Mouse (Mus musculus) forebrain, embryonic 12.5 days (tissue): ENCODE results near the gene Atxn10. TPM values are rescaled to one million over a fixed set of nuclear protein-coding genes. Genes with fewer than 3 reads are reported as not detected.

ENCODE experiments used
- ATAC-seq: fragments of 200-750 bp; cut with Nextera tagmentation; 2 replicates; pipeline ENCODE4 v1.8.0; 2017; ENCODE audit warnings: moderate TSS enrichment; ENCODE audit not compliant: low FRiP score
- H3K27ac ChIP-seq: fragments of 300-500 bp; sonication (generic); 2 replicates; pipeline ENCODE4 v1.5.1; 2016; ENCODE audit warnings: mild to moderate bottlenecking
- H3K27me3 ChIP-seq: fragments of 300-500 bp; sonication (generic); 2 replicates; pipeline ENCODE4 v1.6.1; 2016; ENCODE audit warnings: mild to moderate bottlenecking
- H3K36me3 ChIP-seq: fragments of 300-500 bp; sonication (generic); replicated peaks from 2 replicates; pipeline ENCODE4 v1.6.1; 2016; ENCODE audit warnings: mild to moderate bottlenecking
- H3K4me1 ChIP-seq: fragments of 300-500 bp; sonication (generic); 2 replicates; pipeline ENCODE4 v1.6.1; 2016
- H3K4me2 ChIP-seq: fragments of 300-500 bp; sonication (generic); 2 replicates; pipeline ENCODE4 v1.6.1; 2016; ENCODE audit warnings: mild to moderate bottlenecking, moderate library complexity
- H3K4me3 ChIP-seq: fragments of 300-500 bp; sonication (generic); replicated peaks from 2 replicates; pipeline ENCODE4 v1.5.1; 2016; ENCODE audit warnings: mild to moderate bottlenecking
- H3K9ac ChIP-seq: fragments of 300-500 bp; sonication (generic); 2 replicates; pipeline ENCODE4 v1.6.1; 2016; ENCODE audit warnings: mild to moderate bottlenecking
- H3K9me3 ChIP-seq: fragments of 300-500 bp; sonication (generic); 2 replicates; pipeline ENCODE4 v1.6.1; 2016
- WGBS: fragments of 180-500 bp; shearing (Covaris S2); methylation state at CpG from one replicate; pipeline ENCODE4 v1.1.7; 2016; 5-methylcytosine and 5-hydroxymethylcytosine counted together
- polyA plus RNA-seq: library from polyadenylated mRNA; unstranded; fragments of >200 nt; fragmentation: Nextera tagmentation; extraction: Ambion mirVana; gene quantifications from 2 replicates; pipeline ENCODE4 v1.2.1, GENCODE M21; 2016

Gene Atxn10
- polyA plus RNA-seq, 1 experiment from 2014 or later, result 407 TPM

DNA sequence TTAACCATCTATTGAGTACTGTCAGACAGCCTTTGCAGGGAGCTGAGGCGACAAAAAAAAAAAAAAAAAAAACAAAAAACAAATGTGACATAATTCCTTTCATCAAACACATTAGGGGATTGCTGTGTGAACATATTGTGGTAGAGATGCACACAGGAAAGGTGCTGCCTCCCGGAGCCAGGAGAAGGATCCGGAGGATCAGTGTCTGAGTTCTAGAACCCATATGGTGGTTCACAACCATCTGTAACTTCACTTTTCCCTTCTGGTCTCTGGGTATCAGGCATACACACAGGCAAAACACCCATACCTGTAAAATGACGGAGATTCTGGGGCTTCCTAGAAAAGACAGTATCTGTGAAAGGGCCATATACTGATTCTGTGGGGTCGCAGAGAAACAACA, 1.9 kb downstream of the Atxn10 start:
- ATAC-seq, result no peak
- Histone ChIP-seq H3K4me1 (peaks cover 26% of the 10 kb centered on the region), H3K27ac (no peak overlapping the region), H3K9me3 (no peaks in the 10 kb centered on the region), H3K9ac (no peak overlapping the region), H3K4me3 (no peak overlapping the region), H3K36me3 (no peaks in the 10 kb centered on the region), H3K27me3 (no peaks in the 10 kb centered on the region), H3K4me2 (no peak overlapping the region; the same call in 1 of the 2 replicates)
- WGBS, result 90% methylated on average over 5 of the region's 5 CpGs

DNA sequence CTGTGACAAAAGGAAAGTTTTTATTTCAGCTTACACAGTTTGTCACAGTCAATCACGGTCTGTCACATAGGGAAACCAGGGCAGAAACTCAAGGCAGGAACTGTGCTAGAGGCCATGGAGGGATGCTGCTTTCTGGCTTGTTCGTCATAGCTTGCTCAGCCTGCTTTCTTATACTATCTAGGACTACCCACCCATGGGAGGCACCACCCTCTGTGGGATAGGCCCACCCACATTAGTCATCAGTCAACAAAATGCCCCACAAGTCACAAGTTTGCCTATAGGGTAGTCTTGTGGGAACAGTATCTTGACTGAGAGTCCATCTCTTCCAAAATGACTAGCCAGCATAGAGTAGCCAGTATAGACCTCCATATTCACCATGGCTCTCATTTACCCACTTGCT, 6.2 kb downstream of the Atxn10 start:
- no peak for ATAC-seq
- no peak overlapping the region for H3K27ac ChIP-seq
- H3K4me3 ChIP-seq, result no peak overlapping the region
- peaks cover 16% of the 10 kb centered on the region for H3K4me1 ChIP-seq
- no peaks in the 10 kb centered on the region for H3K9me3 ChIP-seq
- H3K36me3 ChIP-seq, result peaks cover 5% of the 10 kb centered on the region
- no peak overlapping the region for H3K9ac ChIP-seq
- H3K27me3 ChIP-seq, result no peaks in the 10 kb centered on the region
- no peak overlapping the region for H3K4me2 ChIP-seq
- WGBS, result 96% methylated on average over 2 of the region's 2 CpGs

DNA sequence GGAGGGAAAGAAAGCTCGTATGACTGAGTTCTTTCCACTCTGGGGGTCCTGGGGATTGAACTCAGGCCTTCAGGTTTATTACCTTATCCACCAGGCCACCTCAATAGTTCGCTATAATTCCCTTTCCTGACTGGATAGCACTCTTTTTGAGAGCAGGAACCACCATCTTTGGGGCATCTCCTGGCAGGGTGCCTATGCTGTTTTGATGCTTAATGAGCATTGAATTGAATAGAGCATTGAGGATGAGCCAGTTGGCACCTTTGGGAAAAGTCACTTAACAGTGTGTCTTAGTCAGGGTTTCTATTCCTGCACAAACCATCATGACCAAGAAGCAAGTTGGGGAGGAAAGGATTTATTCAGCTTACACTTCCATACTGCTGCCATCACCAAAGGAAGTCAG, 8.6 kb downstream of the Atxn10 start:
- no peak overlapping the region for H3K27ac ChIP-seq
- ATAC-seq, result no peak
- H3K4me2 ChIP-seq, result no peak overlapping the region
- peaks cover 5% of the 10 kb centered on the region for H3K36me3 ChIP-seq
- H3K4me1 ChIP-seq, result no peaks in the 10 kb centered on the region
- H3K9ac ChIP-seq, result no peak overlapping the region
- H3K27me3 ChIP-seq, result no peaks in the 10 kb centered on the region
- H3K9me3 ChIP-seq, result no peaks in the 10 kb centered on the region
- H3K4me3 ChIP-seq, result no peak overlapping the region
- 84% methylated on average over 2 of the region's 2 CpGs for WGBS

DNA sequence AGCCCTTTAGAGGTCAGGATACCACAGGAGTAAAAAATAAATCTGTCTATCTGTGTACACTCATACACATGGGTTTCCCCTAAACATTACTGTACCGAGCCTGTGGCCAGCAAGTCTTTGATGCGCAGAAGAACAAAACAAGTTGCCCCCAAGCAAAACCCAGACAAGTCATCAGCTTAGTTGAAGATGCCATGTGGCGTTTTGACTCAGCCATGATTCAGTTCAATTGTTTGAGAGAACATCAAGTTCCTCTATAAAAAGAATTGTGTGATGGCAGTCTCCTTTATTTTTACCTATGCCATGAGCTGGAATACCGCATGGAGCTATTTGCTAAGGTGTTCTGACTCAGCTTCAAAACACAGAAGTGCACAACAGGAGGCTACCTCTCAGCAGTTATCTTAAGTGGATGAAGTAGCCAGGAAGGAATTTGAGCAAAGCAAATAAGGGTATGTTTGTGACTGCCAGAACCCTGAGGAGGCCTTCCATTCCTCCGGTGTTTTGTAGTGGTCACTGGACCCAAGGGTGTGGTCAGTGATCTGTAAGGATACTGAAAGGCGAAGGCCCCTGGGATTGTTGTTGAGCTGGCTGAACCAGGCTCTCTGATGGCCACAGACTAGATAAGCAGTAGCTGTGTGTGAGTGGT, 11.1 kb downstream of the Atxn10 start:
- Histone ChIP-seq H3K9ac (no peak overlapping the region), H3K4me2 (no peak overlapping the region), H3K9me3 (no peaks in the 10 kb centered on the region), H3K4me1 (peaks cover 2% of the 10 kb centered on the region; the same call in 1 of the 2 replicates), H3K36me3 (peaks cover 5% of the 10 kb centered on the region), H3K4me3 (no peak overlapping the region), H3K27me3 (no peaks in the 10 kb centered on the region), H3K27ac (no peak overlapping the region)
- ATAC-seq, result no peak
- WGBS, result 87% methylated on average over 6 of the region's 6 CpGs

DNA sequence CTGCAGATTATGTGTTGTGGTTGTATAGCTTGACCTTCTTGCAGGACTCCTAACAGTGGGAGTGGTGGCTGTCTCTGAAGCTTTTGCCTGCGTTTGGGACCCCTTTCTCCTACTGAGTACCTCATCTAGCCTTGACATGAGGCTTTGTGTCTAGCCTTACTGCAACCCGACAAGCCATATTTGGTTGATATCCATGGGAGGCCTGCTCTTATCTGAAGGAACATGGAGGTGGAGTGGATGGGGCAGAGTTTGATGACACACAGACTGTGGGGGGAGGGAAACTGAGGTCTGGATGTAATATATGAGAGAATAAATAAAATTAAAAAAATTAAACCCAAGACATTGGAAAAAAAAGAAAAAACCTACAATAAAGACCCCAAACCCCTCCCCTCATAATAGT, 14.1 kb downstream of the Atxn10 start:
- H3K9ac ChIP-seq, result no peak overlapping the region
- no peak overlapping the region for H3K27ac ChIP-seq
- no peak overlapping the region for H3K4me3 ChIP-seq
- peaks cover 5% of the 10 kb centered on the region; the same call in 1 of the 2 replicates for H3K4me1 ChIP-seq
- H3K27me3 ChIP-seq, result no peaks in the 10 kb centered on the region
- no peak for ATAC-seq
- 79% methylated on average over 2 of the region's 2 CpGs for WGBS
- H3K4me2 ChIP-seq, result no peak overlapping the region
- H3K36me3 ChIP-seq, result peaks cover 5% of the 10 kb centered on the region
- H3K9me3 ChIP-seq, result no peaks in the 10 kb centered on the region

DNA sequence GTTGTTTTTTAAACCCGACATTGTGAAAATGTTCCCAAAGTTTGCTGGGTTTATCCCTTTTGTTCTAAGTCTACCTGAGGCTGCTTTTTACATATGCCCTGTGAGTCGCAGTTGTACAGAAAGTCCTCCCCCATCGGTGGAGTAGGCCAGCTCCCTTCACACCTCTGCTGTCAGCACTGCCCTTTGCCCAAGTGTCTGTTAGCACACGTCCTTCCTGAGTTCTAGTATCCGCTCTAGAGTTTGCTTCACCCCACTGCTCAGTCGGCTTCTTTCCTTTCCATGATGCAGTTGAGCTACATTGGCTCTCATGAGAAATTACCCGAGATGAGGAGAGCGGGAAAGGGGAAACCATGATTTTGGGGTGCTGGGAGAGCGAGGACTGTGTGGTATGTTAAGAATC, 18.0 kb downstream of the Atxn10 start:
- WGBS, result 92% methylated on average over 9 of the region's 9 CpGs
- no peak overlapping the region for H3K4me3 ChIP-seq
- no peak overlapping the region for H3K4me2 ChIP-seq

DNA sequence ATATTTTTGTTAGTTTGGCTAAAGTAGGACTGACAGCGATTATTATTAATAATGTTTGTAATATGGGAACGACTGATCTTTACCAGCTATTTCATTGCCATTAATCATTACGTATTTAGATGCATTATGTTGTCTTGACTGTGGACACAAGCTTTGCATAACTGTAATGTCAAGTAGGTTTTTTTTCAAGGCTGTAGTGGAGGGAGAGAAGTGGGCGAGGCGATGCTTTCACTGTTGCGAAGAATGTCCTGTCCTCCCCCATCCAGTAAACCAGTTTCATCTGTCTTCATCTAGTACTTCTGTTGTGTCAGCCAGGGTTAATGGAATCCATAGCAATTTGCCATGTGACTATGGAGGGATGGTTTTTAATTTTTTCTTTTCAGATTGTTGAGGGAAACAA, 20.1 kb downstream of the Atxn10 start:
- ATAC-seq, result no peak
- H3K9ac ChIP-seq, result no peak overlapping the region
- 85% methylated on average over 6 of the region's 6 CpGs for WGBS

More for the DNA sequence above, 18.0 kb downstream of the Atxn10 start:
- Histone ChIP-seq H3K9ac (no peak overlapping the region), H3K4me1 (peaks cover 5% of the 10 kb centered on the region; the same call in 1 of the 2 replicates), H3K9me3 (no peaks in the 10 kb centered on the region), H3K27me3 (no peaks in the 10 kb centered on the region), H3K27ac (no peak overlapping the region), H3K36me3 (no peaks in the 10 kb centered on the region)
- no peak for ATAC-seq

DNA sequence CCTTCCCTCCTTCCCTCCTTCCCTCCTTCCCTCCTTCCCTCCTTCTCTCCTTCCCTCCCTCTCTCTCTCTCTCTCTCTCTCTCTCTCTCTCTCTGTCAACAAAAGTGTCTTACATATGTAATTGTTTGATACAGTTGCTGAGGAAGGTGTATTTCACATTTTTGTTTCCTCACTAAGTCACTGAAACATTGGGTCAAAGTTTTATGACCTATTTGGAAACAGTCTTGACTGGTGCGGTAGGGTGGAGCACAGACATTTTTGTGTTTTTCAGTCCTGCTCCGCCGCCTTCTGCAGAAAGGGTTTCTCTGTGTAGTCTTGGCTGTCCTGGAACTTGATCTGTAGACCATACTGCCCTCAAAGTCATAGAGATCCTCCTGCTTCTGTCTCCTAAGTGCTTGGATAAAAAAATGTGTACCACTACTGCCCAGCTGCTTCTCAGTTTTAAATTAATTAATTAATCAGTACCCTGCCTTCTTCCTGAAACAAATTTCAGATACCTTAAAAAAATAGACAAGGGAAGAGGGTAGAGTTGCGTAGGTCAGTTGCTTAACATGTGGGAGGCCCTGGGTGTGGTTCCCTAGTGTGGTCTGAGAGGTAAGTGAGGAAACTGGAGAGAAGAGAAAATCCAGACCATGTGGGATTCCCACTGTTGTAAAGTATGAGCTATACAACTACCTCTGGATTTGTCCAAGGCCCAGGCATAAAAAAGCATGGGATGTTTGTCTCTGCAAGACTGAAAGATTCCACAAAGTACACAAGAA, 21.6 kb downstream of the Atxn10 start:
- H3K4me1 ChIP-seq, result no peaks in the 10 kb centered on the region
- H3K36me3 ChIP-seq, result peaks cover 27% of the 10 kb centered on the region
- no peak overlapping the region for H3K9ac ChIP-seq
- 95% methylated on average over 4 of the region's 4 CpGs for WGBS
- no peaks in the 10 kb centered on the region for H3K9me3 ChIP-seq
- no peak for ATAC-seq
- no peak overlapping the region for H3K4me3 ChIP-seq
- H3K27me3 ChIP-seq, result no peaks in the 10 kb centered on the region
- H3K27ac ChIP-seq, result no peak overlapping the region
- H3K4me2 ChIP-seq, result no peak overlapping the region

More for the DNA sequence above, 20.1 kb downstream of the Atxn10 start:
- Histone ChIP-seq H3K4me3 (no peak overlapping the region), H3K4me1 (peaks cover 5% of the 10 kb centered on the region; the same call in 1 of the 2 replicates), H3K27me3 (no peaks in the 10 kb centered on the region), H3K4me2 (no peak overlapping the region), H3K9me3 (no peaks in the 10 kb centered on the region), H3K27ac (no peak overlapping the region), H3K36me3 (peaks cover 12% of the 10 kb centered on the region)

DNA sequence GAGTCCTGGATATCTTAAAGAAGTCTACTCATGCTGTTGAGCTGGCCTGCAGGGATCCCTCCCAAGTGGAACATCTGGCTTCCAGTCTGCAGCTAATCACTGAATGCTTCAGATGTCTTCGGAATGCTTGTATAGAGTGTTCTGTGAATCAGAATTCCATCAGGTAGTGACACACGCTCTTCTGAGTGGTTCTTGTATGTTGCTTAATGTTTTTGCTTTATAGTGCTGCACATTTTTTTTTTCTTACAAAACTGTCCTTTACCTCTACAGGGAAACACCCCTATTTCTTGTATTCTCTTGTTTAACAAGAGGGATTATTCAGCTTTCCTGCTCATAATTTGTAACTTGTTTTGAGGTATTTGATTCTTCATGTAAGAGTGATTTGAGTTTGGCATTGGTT, 23.4 kb downstream of the Atxn10 start:
- no peak overlapping the region for H3K9ac ChIP-seq
- 90% methylated on average over 2 of the region's 2 CpGs for WGBS
- no peaks in the 10 kb centered on the region for H3K9me3 ChIP-seq
- no peak overlapping the region for H3K4me3 ChIP-seq
- no peak for ATAC-seq
- H3K4me2 ChIP-seq, result no peak overlapping the region
- H3K27me3 ChIP-seq, result no peaks in the 10 kb centered on the region
- H3K36me3 ChIP-seq, result peaks cover 39% of the 10 kb centered on the region
- H3K27ac ChIP-seq, result no peak overlapping the region
- no peaks in the 10 kb centered on the region for H3K4me1 ChIP-seq

DNA sequence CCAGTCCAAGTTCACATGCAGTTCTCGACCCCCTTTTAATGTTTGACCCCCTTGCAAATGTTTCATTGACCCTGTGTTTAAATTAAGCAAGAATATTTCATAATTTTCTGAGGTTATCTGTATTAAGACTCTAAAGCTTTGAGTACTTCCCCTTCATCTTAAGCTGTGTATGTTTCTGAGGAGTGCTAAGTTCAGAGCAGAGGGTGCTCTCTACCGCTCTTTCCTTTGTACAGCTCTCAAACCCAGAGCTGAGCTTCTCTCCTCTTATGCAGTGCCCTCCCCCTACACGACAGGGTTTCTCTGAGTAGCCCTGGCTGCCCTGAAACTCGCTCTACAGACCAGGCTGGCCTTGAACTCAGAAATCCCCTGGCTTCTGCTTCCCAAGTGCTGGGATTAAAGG, 23.9 kb downstream of the Atxn10 start:
- Histone ChIP-seq H3K27me3 (no peaks in the 10 kb centered on the region), H3K9ac (no peak overlapping the region), H3K27ac (no peak overlapping the region), H3K4me3 (no peak overlapping the region), H3K4me2 (no peak overlapping the region), H3K9me3 (no peaks in the 10 kb centered on the region), H3K36me3 (peaks cover 43% of the 10 kb centered on the region), H3K4me1 (no peaks in the 10 kb centered on the region)
- 84% methylated on average over 4 of the region's 4 CpGs for WGBS
- no peak for ATAC-seq

DNA sequence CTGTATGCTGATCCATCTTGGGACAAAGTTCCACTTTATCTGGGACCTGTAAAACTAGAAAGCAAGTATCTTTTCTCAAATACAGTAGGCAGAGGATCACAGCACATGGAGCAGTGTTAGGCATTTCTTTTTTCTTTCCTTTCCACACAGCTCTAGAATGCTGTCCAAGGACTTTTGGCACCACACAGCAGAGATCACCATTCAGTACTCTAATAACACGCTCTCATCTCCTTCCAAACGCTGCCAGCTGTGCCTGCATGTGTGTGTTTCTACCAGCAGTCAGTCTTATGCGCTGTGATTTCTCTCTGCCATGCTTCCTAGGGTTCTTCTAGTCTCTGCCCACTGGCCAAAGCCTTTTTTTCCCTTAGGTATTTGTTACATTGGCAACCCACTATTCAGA, 28.3 kb downstream of the Atxn10 start:
- Histone ChIP-seq H3K4me1 (no peaks in the 10 kb centered on the region), H3K27ac (no peak overlapping the region), H3K4me3 (no peak overlapping the region), H3K36me3 (peaks cover 70% of the 10 kb centered on the region), H3K9me3 (no peaks in the 10 kb centered on the region), H3K27me3 (no peaks in the 10 kb centered on the region), H3K4me2 (no peak overlapping the region), H3K9ac (no peak overlapping the region)
- 93% methylated on average over 3 of the region's 3 CpGs for WGBS
- no peak for ATAC-seq

DNA sequence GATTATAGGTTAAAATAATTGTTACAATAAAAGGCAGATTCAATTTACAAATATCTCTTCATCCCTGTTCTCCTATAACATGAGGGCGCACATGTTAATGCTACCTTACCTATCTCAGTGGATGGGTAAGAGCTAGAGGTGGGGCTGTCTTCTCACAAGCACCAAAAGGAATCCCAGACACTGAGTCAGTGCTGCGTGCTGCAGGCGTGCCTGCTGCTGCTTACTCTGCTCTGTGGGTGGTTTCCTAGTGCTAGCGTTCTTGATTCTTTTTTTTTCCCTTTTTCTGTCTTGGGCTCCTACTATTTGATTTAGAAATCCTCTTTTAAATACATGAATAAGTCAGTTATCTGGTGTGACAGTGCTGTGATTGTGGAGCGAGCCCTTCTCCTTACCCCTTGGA, 30.9 kb downstream of the Atxn10 start:
- H3K9ac ChIP-seq, result no peak overlapping the region
- H3K4me3 ChIP-seq, result no peak overlapping the region
- H3K4me2 ChIP-seq, result no peak overlapping the region
- no peaks in the 10 kb centered on the region for H3K9me3 ChIP-seq
- 79% methylated on average over 5 of the region's 5 CpGs for WGBS
- no peak overlapping the region for H3K27ac ChIP-seq
- H3K4me1 ChIP-seq, result no peaks in the 10 kb centered on the region
- no peaks in the 10 kb centered on the region for H3K27me3 ChIP-seq
- ATAC-seq, result no peak
- peaks cover 50% of the 10 kb centered on the region for H3K36me3 ChIP-seq

DNA sequence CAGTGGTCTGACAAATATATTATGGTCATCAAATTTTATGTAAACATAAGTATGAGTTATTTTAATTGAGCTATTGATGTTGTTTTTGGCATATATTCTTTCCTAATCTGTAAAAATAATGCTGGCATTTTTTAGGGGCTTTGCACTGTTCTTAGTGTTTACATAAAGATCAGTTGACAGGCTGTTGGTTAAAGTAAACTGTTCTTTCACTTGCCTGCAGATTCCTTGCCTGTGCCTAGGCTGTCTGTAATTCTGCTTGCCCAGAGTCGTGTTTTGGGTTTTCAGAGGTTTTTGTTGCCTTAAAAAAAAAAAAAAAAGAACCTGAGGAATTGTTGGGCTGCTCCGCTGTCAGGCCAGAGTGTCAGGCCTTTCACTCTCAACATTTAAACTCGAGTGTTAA, 33.7 kb downstream of the Atxn10 start:
- ATAC-seq, result no peak
- Histone ChIP-seq H3K27me3 (no peaks in the 10 kb centered on the region), H3K4me1 (no peaks in the 10 kb centered on the region), H3K36me3 (peaks cover 28% of the 10 kb centered on the region), H3K9me3 (no peaks in the 10 kb centered on the region), H3K27ac (no peak overlapping the region), H3K4me3 (no peak overlapping the region), H3K4me2 (no peak overlapping the region), H3K9ac (no peak overlapping the region)
- WGBS, result 68% methylated on average over 3 of the region's 3 CpGs
